ENCODE assay signal across 9 mouse cellular contexts in the genomic region with DNA sequence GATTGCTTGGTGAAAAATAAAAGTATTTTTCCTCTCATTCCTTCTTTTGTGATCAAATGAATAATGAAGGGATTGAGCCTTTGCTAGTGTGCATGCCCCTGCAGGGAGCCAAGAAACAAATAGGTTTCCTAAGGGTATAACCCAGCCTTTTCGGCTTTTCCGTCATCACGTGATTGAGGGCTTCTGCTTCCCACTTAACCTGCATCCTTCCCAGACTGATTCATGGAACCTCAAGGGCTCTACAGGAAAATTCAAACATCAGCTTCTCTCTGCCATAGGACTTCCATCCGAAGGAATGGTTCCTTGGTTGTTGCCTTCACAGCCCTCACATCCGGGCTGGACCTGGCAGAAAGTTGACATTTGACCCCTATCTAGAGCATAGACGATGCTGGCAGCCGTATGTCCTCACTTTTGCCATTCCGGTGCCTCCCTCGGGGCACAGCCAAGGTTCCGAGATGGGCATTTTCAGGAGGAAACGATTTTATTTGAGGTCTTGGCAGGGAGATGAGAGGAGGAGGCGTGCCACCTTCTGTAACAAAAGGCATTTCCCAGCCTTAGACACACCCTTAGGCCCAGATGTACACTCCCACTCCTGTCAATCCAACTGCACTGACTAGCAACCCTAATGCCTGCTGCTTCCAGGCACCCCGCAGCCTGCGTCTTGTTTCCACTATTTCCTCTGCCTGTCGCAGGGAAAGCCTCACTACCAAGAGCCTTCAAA.
DNase-seq lines count a peak whose midpoint lies in the region; ATAC-seq and TF ChIP-seq lines count a peak whose summit lies in the region.
"Had no signal": no experiment of that assay in that cellular context is flagged by ENCODE, and none has a peak within 500 bp of the region (broad histone marks: within the 10 kb centered on the region; RNA-seq: fewer than 3 reads in every experiment).

No protein-coding gene starts in this region.

- no peaks in the 10 kb centered on the region for H3K27me3 ChIP-seq in forebrain, embryonic 14.5 days (replicated peaks; ENCODE audit: control insufficient read depth, insufficient read depth, low read length)
- H3K27me3 ChIP-seq in intestine, embryonic 16.5 days (replicated peaks; ENCODE audit: control insufficient read depth, insufficient read depth, low read length): no peaks in the 10 kb centered on the region
- no peaks in the 10 kb centered on the region for H3K27me3 ChIP-seq in lung, embryonic 15.5 days

- peak overlapping the region; percentile 20 for H3K4me3 ChIP-seq in forebrain, embryonic 14.5 days (ENCODE audit: low read depth, low read length)
- no peak overlapping the region for H3K4me3 ChIP-seq in intestine, embryonic 16.5 days (ENCODE audit: low read length)
- no peak overlapping the region for H3K4me3 ChIP-seq in lung, embryonic 15.5 days
- H3K4me3 ChIP-seq in olfactory bulb, adult 2 months (ENCODE audit: insufficient read depth, low read depth, low read length): peak overlapping the region; percentile 47
- H3K4me3 ChIP-seq: erythroblast, embryonic 14.5 days had no signal

- peaks cover 8% of the 10 kb centered on the region for H3K4me1 ChIP-seq in forebrain, embryonic 14.5 days (ENCODE audit: control insufficient read depth, insufficient read depth, low read length)
- peaks cover 11% of the 10 kb centered on the region; the same call in 1 of the 2 replicates for H3K4me1 ChIP-seq in intestine, embryonic 16.5 days (ENCODE audit: control insufficient read depth, insufficient read depth, low read length)
- peaks cover 16% of the 10 kb centered on the region for H3K4me1 ChIP-seq in lung, embryonic 15.5 days
- H3K4me1 ChIP-seq in olfactory bulb, adult 2 months (ENCODE audit: control insufficient read depth, insufficient read depth, low read length): peaks cover 11% of the 10 kb centered on the region; the same call in 1 of the 2 replicates

- peak overlapping the region; percentile 49 for H3K9ac ChIP-seq in forebrain, embryonic 14.5 days (ENCODE audit: low read length)
- H3K9ac ChIP-seq in intestine, embryonic 16.5 days (ENCODE audit: low read depth, low read length): no peak overlapping the region
- H3K9ac ChIP-seq in lung, embryonic 15.5 days: no peak overlapping the region

- peak; percentile 4 for DNase-seq in gastrocnemius, postnatal 10 days
- no peak for DNase-seq in gastrocnemius, postnatal 14 days
- DNase-seq in forebrain, embryonic 14.5 days (ENCODE audit: low spot score): peak; percentile 84
- DNase-seq in thymus, adult 18-20 months: no peak

- peak; percentile 96 for ATAC-seq in forebrain, embryonic 14.5 days
- ATAC-seq in intestine, embryonic 16.5 days: peak; percentile 83
- peak; percentile 84; the same call in 1 of the 2 replicates for ATAC-seq in lung, embryonic 15.5 days (ENCODE audit: borderline replicate concordance, extremely low read depth, low FRiP score, low TSS enrichment)
- ATAC-seq in inflammation-experienced regulatory T-cells, adult 6 months: no peak

- H3K9me3 ChIP-seq in forebrain, embryonic 14.5 days (replicated peaks; ENCODE audit: control insufficient read depth, low read length): no peaks in the 10 kb centered on the region
- H3K9me3 ChIP-seq in intestine, embryonic 16.5 days (ENCODE audit: control insufficient read depth, low read length): no peaks in the 10 kb centered on the region
- H3K9me3 ChIP-seq in lung, embryonic 15.5 days: no peaks in the 10 kb centered on the region

- peak overlapping the region; percentile 73 for H3K27ac ChIP-seq in forebrain, embryonic 14.5 days (ENCODE audit: low read depth, low read length)
- H3K27ac ChIP-seq in intestine, embryonic 16.5 days (ENCODE audit: low read length): no peak overlapping the region
- peak overlapping the region; percentile 48; the same call in 1 of the 2 replicates for H3K27ac ChIP-seq in lung, embryonic 15.5 days
- peak overlapping the region; percentile 55 for H3K27ac ChIP-seq in olfactory bulb, adult 2 months (ENCODE audit: insufficient read depth, low read depth, low read length)

- intact Hi-C loops in gastrocnemius, postnatal 14 days (cut with DNase I; ENCODE audit: low total_unique reads): no loop called here

- no peaks in the 10 kb centered on the region for H3K36me3 ChIP-seq in forebrain, embryonic 14.5 days (ENCODE audit: control insufficient read depth, insufficient read depth, low read length)
- no peaks in the 10 kb centered on the region for H3K36me3 ChIP-seq in intestine, embryonic 16.5 days (ENCODE audit: control insufficient read depth, insufficient read depth, low read length)
- no peaks in the 10 kb centered on the region for H3K36me3 ChIP-seq in lung, embryonic 15.5 days

- WGBS in forebrain, embryonic 14.5 days: 8% methylated on average over 15 of the region's 15 CpGs
- 34% methylated on average over 15 of the region's 15 CpGs for WGBS in intestine, embryonic 16.5 days
- WGBS in lung, embryonic 15.5 days: 30% methylated on average over 15 of the region's 15 CpGs
- WGBS in olfactory bulb, adult 2 months: 6% methylated on average over 15 of the region's 15 CpGs

- TF ChIP-seq POLR2A in olfactory bulb, adult 2 months (IDR thresholded peaks at IDR 0.05; ENCODE audit: insufficient read depth, low read depth, low read length): no peak

- peak overlapping the region; percentile 47 for H3K4me2 ChIP-seq in forebrain, embryonic 14.5 days (ENCODE audit: low read length)
- peak overlapping the region; percentile 20; the same call in 1 of the 2 replicates for H3K4me2 ChIP-seq in intestine, embryonic 16.5 days (ENCODE audit: low read depth, low read length)
- H3K4me2 ChIP-seq in lung, embryonic 15.5 days: peak overlapping the region; percentile 29

- no peak for TF ChIP-seq CTCF in olfactory bulb, adult 2 months (IDR thresholded peaks at IDR 0.05; ENCODE audit: insufficient read depth, low read depth, low read length)

Comparison
In these comparisons a context has a peak if more than half of its experiments do, and no peak if none do; other contexts are left out.
1. DNase-seq: peak in gastrocnemius, postnatal 10 days (single experiment) and forebrain, embryonic 14.5 days (single experiment); none in gastrocnemius, postnatal 14 days (single experiment) and thymus, adult 18-20 months (0 of 2).
2. H3K4me3 ChIP-seq: peak in forebrain, embryonic 14.5 days (single experiment) and olfactory bulb, adult 2 months (single experiment); none in intestine, embryonic 16.5 days (single experiment) and lung, embryonic 15.5 days (single experiment).
3. Peak in every context shown above with its lines, with median percentiles within 50 percentile points of each other: H3K4me2 ChIP-seq.